Mouse (Mus musculus): ENCODE data around the gene Jph3.

The Jph3 gene

DNA sequence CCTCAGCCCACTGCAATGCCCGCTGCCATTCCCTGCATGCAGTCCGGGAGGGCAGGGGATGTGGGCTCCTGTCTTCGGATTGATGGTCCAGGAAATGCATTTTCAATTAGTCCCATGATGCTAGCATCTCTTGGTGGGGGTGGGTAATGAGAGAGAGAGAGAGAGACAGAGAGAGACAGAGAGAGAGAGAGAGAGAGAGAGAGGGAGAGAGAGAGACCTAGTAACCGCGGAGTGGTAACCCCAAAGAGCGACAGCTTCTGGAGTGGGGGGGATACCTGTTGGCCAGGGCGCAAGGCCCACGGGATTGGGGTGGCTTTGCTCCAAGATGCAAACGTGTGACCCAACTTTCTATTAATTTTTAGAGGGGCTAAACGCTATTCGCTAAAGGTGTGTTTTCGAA, at the start of gene Jph3:
Jph3 (plus strand) TSS at position 301 of the 400 bp plus-strand sequence.
- DNase-seq (ENCODE audit: low spot score in 2 of 2): no peak

GRCm38 (mm10) chr8:121680896-121681295, 48.5 kb upstream of the Jph3 start:
- no peak for DNase-seq (ENCODE audit: low spot score in 2 of 2)

GRCm38 (mm10) chr8:121681457-121681856, 48.0 kb upstream of the Jph3 start:
- no peak for DNase-seq (ENCODE audit: low spot score in 2 of 2)

- DNase-seq (ENCODE audit: low spot score in 2 of 2): peak in 1 of 2 experiments; percentile 41
Measured at GRCm38 (mm10) chr8:121683083-121683832, 46.2 kb upstream of the Jph3 start.

DNA sequence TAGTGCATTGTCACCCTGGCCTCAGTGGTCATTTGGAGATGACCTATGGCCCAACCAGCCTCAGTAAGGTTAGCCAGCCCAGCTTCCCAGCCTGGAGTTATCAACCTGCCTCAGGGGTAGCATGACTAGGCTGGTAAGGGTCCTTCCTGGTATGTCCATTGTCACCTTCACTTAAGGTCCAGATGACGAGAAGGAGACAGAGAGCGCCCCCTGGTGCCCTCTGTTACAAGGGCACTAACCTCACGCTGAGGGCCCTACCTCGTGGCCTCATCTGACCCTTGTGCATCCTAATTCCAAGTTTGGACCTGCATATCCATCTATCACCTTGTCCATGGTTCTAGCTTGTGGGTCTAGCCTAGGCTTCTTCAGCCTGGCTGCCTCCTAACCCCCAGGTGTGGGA, 44.0 kb upstream of the Jph3 start:
- DNase-seq (ENCODE audit: low spot score in 2 of 2): peak in 1 of 2 experiments; percentile 40

- peak; percentile 59 to 79 for DNase-seq (ENCODE audit: low spot score in 2 of 2)
Measured at GRCm38 (mm10) chr8:121687455-121688161, 41.8 kb upstream of the Jph3 start.

- DNase-seq (ENCODE audit: low spot score in 2 of 2): no peak
Measured at GRCm38 (mm10) chr8:121688496-121688895, 40.9 kb upstream of the Jph3 start.

DNA sequence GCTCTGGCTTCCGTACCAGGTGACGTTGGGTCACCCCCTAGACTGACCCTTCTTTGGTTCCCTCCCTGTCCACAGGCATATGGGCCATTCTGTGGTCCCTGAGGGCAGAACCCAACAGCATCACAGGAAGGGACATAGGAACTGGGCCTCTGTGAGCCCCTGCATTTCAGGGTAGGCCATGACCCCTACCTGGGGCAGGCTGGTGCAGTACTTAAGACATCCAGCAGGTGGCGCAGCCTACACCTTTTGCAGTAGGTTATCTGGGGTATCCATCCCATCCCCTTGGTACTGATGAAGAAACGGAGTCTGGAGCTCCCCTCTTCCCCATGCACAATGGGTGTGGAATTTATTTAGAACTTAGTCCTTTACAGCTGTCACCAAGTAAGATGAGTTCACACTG, 35.0 kb upstream of the Jph3 start:
- DNase-seq (ENCODE audit: low spot score in 2 of 2): peak; percentile 47 to 51

DNA sequence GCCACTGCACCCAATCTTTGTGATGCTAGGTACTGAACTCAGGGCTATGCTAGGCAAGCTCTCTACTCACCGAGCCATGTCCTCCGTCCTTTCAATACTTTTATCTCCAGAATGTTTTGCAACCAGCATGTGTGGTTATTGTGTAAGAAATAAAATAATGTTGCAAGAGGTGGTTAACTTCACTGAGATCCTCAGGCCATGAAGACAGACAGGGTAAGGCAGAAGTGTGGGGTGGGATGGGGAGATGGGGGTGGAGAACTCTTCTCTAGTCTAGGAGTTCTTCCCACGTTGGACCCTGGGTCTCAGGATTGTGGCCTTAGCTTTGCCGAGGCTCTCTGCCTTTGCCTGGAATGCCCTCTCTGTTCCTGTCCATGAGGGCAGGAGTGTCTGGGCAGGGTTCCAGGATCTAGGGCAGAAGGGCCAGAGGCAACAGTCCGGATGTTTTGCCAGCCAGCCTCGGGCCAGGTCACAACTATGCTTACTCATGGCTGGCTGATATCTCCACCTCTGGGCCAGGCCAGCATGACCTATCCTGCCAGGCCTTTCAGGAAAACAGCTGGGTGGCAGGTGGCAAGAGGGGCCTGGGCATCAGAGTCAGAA, 33.7 kb upstream of the Jph3 start:
- DNase-seq (ENCODE audit: low spot score in 2 of 2): no peak

DNA sequence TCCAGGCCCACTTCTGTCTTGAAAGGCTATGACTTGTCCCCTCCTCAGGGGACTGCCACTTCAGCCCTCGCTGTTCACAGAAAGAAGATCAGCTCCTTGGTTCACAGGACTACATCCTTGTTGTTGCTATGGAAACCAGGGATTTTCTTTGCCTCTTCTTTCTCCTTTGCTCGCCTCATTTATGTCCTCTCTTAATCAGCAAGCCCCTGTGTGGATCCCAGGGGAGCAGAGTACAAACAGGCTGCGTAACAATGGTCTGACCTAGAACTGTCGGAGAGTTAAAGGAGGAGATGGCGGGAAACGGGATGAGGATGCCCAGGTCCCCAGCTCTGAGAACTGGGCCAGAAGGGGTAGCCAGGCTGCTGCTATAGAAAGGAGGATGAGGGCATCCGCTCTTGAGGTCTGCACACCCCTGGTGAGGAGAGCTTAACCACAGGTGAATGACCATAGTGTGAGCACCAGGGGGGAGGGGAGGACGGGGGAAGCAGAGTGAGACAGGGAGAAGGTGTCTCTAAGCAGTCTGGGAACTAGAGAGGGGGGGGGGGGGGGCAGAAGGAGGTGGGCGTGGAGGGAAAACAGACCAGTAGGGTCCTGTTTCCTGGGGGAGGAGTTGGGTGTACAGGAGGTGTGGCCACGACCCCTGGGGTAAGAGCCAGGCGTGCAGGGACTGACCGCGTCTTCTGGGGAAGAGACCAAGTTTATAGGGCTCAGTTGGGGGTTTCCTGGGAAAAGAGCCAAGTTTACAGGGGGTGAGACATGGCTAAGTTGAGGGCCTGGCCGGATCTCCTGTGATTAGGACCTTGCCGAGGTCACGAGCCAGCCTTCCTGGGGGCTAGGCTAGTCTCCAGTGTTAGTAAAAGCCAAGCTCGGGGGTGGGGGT, 31.4 kb upstream of the Jph3 start:
- no peak for DNase-seq (ENCODE audit: low spot score in 2 of 2)

DNA sequence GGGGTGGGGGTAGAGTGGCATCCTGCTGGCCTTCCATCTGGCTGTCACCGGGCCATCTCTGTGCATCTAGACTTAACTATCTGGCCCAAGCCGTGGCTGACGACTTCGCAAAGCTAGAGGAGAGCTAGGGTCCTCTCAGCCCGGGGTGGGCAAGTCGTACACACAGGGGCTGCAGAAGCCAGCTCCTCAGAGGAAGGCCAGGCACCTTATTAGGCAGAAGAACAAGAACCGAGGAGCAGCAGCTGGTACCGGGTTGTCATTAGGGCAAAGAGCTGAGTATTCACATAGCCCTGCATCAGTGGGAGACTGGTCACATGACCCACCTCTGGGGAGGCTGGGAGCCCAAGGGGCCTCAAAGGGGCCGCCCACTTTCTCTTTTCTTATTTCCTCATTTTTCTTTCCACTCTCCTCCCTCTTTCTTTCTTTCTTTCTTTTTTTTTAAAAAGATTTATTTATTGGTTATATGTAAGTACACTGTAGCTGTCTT, 30.8 kb upstream of the Jph3 start:
- no peak for DNase-seq (ENCODE audit: low spot score in 2 of 2)

DNA sequence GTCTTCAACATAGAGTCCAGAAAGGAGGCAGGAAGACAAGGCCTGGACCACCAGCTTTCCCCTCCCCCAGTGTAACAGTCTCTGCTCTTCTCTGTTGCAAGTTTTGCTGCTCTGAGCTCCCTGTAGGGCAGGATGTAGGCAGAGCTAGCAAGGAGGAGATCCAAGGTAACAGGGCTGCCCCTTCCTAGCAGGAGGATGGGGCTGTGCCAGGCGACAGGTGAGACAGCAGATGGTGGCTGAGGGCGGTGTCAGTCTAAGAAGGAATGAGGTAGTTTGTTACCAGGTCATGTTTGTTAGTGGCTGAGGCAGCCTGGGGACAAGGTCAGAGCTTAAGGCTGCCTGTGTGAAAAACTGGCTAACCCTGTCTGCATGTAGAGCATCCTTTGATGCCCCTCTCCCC, 29.5 kb upstream of the Jph3 start:
- no peak for DNase-seq (ENCODE audit: low spot score in 2 of 2)

DNA sequence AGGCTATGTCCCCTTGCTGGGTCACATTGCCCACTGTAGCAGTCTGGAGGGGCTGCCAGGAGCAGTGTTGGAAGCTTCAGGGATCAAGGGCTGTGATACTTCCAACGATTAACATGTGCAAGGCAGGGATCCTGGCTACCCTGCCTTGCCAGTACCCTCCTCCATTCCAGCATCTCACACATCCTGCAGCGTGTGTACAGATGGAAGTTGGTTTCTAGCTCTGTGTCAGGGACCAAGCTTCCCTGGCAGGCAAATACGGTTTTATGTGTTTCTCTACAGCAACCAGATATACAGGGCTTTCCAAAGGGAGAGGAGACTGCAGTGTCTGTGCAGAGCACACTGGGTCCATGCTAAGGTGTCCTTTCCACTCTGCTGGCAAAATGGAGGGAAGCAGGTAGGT, 24.2 kb upstream of the Jph3 start:
- no peak for DNase-seq (ENCODE audit: low spot score in 2 of 2)

DNA sequence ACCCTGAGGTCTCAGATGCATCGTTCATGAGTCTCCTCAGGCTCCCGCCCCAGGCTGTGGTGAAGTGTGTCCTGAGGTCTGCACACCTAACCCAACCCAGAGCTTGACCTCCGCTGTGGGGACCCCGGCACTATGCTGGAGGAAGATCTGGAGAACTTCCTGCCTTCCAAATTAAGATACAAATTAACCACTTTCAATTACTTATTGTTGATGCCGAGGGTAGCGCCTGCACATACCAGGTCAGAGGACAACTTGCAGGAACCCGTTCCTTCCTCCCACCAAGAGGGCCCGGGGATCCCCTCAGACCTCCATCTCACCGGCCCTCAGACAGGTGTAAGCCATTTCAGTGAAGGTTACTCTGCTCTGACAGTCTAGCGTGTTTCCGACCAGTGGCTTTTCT, 22.5 kb upstream of the Jph3 start:
- DNase-seq (ENCODE audit: low spot score in 2 of 2): no peak

GRCm38 (mm10) chr8:121708406-121708805, 21.0 kb upstream of the Jph3 start:
- DNase-seq (ENCODE audit: low spot score in 2 of 2): no peak

- no peak for DNase-seq (ENCODE audit: low spot score in 2 of 2)
Measured at GRCm38 (mm10) chr8:121717502-121717901, 11.9 kb upstream of the Jph3 start.

DNA sequence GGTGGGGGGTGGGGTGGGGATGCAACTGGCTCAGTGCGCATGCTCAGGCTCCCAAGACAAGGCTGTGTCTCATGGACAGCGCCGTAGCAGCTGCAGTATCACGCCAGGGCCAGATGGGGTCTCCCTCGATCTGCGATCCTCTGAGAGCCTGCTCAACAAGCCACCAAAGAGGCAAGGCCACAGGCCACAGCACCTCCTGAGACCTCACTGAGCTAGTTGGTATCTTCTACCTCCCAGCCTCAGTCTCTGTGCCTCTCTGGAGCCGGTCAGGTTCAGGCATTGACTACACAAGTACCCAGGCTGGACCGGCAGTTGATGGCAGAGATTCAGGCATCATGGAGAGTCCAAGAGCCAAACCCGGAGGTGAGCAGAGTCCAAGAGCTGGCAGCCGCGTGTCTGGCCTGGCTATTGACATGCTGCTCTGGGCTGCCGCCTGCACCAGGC, 11.4 kb upstream of the Jph3 start:
- DNase-seq (ENCODE audit: low spot score in 2 of 2): peak; percentile 96 to 97

DNA sequence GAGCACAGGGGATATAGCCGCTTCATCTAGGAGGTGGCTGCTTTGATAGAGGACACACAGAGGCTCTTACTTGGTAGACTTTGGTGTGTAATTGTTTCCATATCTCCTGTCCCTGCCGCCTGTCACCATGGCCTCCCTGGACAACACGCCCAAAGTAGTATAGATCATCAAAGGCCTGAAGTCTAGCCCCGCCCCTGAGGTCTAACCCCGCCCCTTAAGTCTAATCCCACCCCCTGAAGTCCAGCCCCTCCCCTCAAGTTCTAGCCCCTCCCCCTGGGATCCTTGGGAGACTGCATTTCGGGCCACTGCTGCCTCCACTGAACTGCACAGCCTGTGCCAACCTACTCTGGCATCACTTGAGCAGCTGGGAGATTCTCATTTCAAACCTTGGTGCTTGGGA, 10.5 kb upstream of the Jph3 start:
- no peak for DNase-seq (ENCODE audit: low spot score in 2 of 2)

GRCm38 (mm10) chr8:121721072-121721471, 8.4 kb upstream of the Jph3 start:
- DNase-seq (ENCODE audit: low spot score in 2 of 2): no peak

- no peak for DNase-seq (ENCODE audit: low spot score in 2 of 2)
Measured at GRCm38 (mm10) chr8:121723846-121724245, 5.6 kb upstream of the Jph3 start.

DNA sequence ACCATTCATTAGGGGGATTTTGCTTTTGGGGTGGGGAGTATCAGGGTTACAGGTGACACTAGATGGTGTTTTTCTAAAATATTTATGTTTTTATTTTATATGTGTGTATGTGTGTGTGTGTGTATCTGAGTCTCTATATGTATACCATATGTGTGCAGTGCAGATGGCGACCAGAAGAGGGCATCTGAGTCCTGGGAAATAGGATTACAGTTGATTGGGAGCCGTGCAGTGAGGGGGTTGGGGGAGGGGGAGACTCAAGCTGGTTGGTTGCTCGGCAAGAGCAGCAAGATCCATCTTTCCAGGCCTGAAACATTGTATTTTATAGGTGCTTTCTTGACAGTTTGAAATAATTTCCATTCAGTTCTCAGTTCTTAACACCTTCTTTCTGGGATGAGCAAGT, 2.3 kb upstream of the Jph3 start:
- no peak for DNase-seq (ENCODE audit: low spot score in 2 of 2)

DNA sequence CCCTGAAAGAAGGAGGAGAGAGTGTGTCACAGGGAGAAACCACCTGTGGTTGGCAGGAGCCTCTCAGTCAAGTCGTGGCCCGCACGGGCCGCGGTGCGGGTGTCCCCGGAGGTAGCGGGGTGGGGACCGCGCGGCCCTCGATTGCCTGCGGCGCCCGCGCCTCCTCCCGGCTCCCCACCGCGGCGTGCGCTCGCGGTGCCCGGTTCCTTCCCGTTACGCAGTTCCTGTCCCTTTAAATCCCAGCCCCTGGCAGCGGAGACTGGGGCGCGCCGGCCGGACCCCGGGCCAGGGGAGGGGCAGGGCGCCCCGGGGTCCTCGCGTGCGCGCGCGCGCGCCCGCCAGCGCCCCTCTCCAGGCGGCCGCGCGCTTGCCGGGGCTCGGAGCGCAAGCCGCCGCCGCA, 331 bp downstream of the Jph3 start:
- DNase-seq (ENCODE audit: low spot score in 2 of 2): no peak

Measured in right cerebral cortex, adult 2 months (tissue).